Mouse (Mus musculus) ES-Bruce4 (cell line): ENCODE measurements around the gene Ranbp1. TPM values are rescaled to one million over a fixed set of nuclear protein-coding genes. Genes with fewer than 3 reads are reported as not detected.

Source experiments
- H3K27ac ChIP-seq: 2 replicates; pipeline ENCODE4 v1.5.1; 2012; ENCODE audit warnings: low read length, inconsistent platforms; ENCODE audit not compliant: insufficient read depth
- H3K27me3 ChIP-seq: 2 replicates; pipeline ENCODE4 v1.6.1; 2012; ENCODE audit warnings: mild to moderate bottlenecking, low read length, inconsistent platforms; ENCODE audit not compliant: control insufficient read depth, poor library complexity, insufficient read depth, severe bottlenecking
- H3K36me3 ChIP-seq: 2 replicates; pipeline ENCODE4 v1.6.1; 2012; ENCODE audit warnings: inconsistent platforms, mild to moderate bottlenecking, low read length, moderate library complexity; ENCODE audit not compliant: control insufficient read depth, poor library complexity, insufficient read depth, severe bottlenecking
- H3K4me1 ChIP-seq: one replicate; pipeline ENCODE4 v1.8.1; 2011; ENCODE audit warnings: low read length; ENCODE audit not compliant: control insufficient read depth, insufficient read depth
- H3K4me3 ChIP-seq: 2 replicates; pipeline ENCODE4 v1.5.1; 2011; ENCODE audit warnings: low read depth, mild to moderate bottlenecking, low read length
- H3K9ac ChIP-seq: 2 replicates; pipeline ENCODE4 v1.6.1; 2012; ENCODE audit warnings: low read depth, mild to moderate bottlenecking, inconsistent platforms; ENCODE audit not compliant: poor library complexity, severe bottlenecking
- H3K9me3 ChIP-seq: replicated peaks from 2 replicates; pipeline ENCODE4 v1.6.1; 2012; ENCODE audit warnings: mild to moderate bottlenecking, low read length, inconsistent platforms; ENCODE audit not compliant: control insufficient read depth, poor library complexity, insufficient read depth, severe bottlenecking
- CTCF ChIP-seq: IDR thresholded peaks from one replicate; pipeline ENCODE4 v1.8.1; 2011; ENCODE audit warnings: low read depth, low read length
- EP300 ChIP-seq: IDR thresholded peaks from 2 replicates; pipeline ENCODE4 v1.6.1; 2011; ENCODE audit warnings: low read depth, low read length; ENCODE audit not compliant: insufficient read depth
- POLR2A ChIP-seq: IDR thresholded peaks from one replicate; pipeline ENCODE4 v1.8.1; 2011; ENCODE audit warnings: low read length; ENCODE audit not compliant: insufficient read depth
- polyA plus RNA-seq: library from polyadenylated mRNA; stranded (reverse); fragments of >200 nt; gene quantifications from 2 replicates; pipeline ENCODE4 v1.2.4, GENCODE M21; 2011; ENCODE audit warnings: low read depth; ENCODE audit not compliant: missing spikeins, insufficient read depth, insufficient read length

Ranbp1 gene
- polyA plus RNA-seq, 1 experiment = 515 TPM

DNA sequence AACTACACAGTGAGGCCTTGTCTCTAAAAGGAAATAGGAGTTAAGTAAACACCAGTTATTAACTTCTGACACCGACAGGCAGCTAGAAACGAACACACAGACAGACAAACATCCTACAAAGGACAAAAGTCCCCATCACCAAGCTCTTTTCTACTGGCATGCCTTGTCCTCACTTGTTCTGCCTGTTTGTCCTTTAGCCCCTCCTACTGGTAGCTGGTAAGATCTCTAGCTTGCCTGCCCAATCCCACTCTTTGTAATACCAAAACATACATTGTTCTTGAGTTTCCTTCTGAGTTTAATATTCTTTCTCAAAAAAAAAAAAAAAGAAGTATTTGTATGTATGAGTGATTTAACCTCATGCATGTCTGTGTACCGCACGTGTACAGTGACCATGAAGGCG lies 19.6 kb upstream of the Ranbp1 start:
- H3K9me3 ChIP-seq = no peaks in the 10 kb centered on the region
- peaks cover 83% of the 10 kb centered on the region for H3K36me3 ChIP-seq
- H3K27ac ChIP-seq = no peak overlapping the region
- no peak overlapping the region for H3K4me3 ChIP-seq
- TF ChIP-seq EP300 (no peak), CTCF (no peak), POLR2A (no peak)
- no peaks in the 10 kb centered on the region for H3K27me3 ChIP-seq
- H3K9ac ChIP-seq = no peak overlapping the region
- H3K4me1 ChIP-seq = no peaks in the 10 kb centered on the region

DNA sequence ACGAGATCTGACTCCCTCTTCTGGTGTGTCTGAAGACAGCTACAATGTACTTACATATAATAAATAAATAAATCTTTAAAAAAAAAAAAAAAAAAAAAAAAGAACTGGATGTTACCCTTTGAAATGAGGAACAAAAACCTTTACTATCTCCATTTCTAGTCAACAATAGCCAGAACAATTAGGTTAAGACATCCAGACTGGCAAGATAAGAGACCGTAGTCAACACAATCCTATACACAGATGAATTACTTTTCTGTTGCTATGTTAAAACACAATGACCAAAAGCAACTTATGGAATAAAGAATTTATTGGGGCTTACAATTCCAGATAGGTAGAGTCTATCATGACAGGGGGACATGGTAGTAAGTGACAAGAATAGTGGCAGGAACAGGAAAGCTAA lies 16.5 kb upstream of the Ranbp1 start:
- Histone ChIP-seq H3K36me3 (peaks cover 80% of the 10 kb centered on the region), H3K9ac (no peak overlapping the region), H3K4me1 (no peaks in the 10 kb centered on the region), H3K4me3 (no peak overlapping the region), H3K9me3 (no peaks in the 10 kb centered on the region), H3K27ac (no peak overlapping the region), H3K27me3 (no peaks in the 10 kb centered on the region)
- no peak for TF ChIP-seq CTCF
- TF ChIP-seq POLR2A = no peak

DNA sequence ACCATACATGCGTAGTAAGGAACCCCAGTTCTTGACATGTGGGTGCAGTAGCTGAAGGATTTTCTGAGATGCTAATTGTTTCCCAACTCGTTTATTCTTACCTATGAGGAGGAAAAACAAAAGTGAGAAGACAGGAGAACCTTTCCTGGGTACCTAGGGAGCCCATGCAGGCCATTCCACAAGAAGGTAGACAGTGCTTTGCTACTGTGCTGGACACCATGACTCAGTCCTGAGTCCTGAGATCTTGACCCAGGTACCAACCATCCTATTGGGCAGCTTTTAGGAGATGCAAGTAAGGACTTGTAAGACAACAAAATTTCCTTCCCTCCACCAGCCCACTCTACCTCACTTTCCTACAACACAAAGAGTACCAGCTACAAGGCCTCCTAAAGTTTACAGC lies 9.7 kb upstream of the Ranbp1 start, which contains the start of gene Gm49776:
TSS of gene Gm49776 (minus strand) at position 101 of the 400 bp plus-strand sequence.
- H3K9ac ChIP-seq = no peak within 1 kb of the TSS
- peaks cover 90% of the 10 kb centered on the region for H3K36me3 ChIP-seq
- TF ChIP-seq CTCF = no peak
- no peaks in the 10 kb centered on the region for H3K27me3 ChIP-seq
- H3K4me3 ChIP-seq = no peak within 1 kb of the TSS
- no peak within 1 kb of the TSS for H3K27ac ChIP-seq
- no peaks in the 10 kb centered on the region for H3K9me3 ChIP-seq
- H3K4me1 ChIP-seq = no peaks in the 10 kb centered on the region

DNA sequence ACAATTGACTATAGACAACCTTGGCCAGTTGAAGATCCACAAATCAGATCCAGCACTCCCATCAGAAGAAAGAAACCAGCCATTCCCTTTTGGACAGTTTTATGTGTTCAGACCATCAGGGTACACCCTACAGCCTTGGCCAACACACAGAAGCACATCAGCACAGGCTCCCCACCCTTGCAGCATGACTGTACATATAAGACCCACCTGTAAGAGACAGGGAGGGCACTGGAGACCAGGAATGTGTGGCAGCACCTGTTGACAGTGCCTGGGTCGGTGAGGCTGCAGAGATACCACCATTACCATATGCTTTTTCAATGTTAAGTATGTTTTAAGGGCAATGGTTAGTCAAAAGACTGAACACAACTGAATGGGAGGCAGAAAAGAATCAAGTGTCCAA lies 5.3 kb upstream of the Ranbp1 start:
- Histone ChIP-seq H3K36me3 (peaks cover 77% of the 10 kb centered on the region), H3K4me1 (peaks cover 3% of the 10 kb centered on the region), H3K9ac (no peak overlapping the region), H3K9me3 (no peaks in the 10 kb centered on the region), H3K27me3 (no peaks in the 10 kb centered on the region), H3K27ac (no peak overlapping the region), H3K4me3 (no peak overlapping the region)
- TF ChIP-seq EP300 (no peak), CTCF (no peak), POLR2A (no peak)

- Histone ChIP-seq H3K9me3 (no peaks in the 10 kb centered on the region), H3K9ac (no peak overlapping the region), H3K27ac (no peak overlapping the region), H3K4me3 (no peak overlapping the region), H3K4me1 (peaks cover 3% of the 10 kb centered on the region), H3K27me3 (no peaks in the 10 kb centered on the region), H3K36me3 (peaks cover 66% of the 10 kb centered on the region)
- TF ChIP-seq EP300 (no peak), POLR2A (no peak), CTCF (no peak)
Observed at GRCm38 (mm10) chr16:18252736-18253135, 4.2 kb upstream of the Ranbp1 start.

- H3K4me1 ChIP-seq = peaks cover 3% of the 10 kb centered on the region
- peaks cover 62% of the 10 kb centered on the region for H3K36me3 ChIP-seq
- no peak overlapping the region for H3K4me3 ChIP-seq
- TF ChIP-seq POLR2A = no peak
- no peak for TF ChIP-seq CTCF
- TF ChIP-seq EP300 = no peak
- no peaks in the 10 kb centered on the region for H3K9me3 ChIP-seq
- no peaks in the 10 kb centered on the region for H3K27me3 ChIP-seq
- peak overlapping the region; percentile 12; the same call in 1 of the 2 replicates for H3K9ac ChIP-seq
- no peak overlapping the region for H3K27ac ChIP-seq
Observed at GRCm38 (mm10) chr16:18250828-18251790, 2.6 kb upstream of the Ranbp1 start.
